Mouse (Mus musculus) lung, postnatal 4 days (tissue): Measurements from ENCODE around the gene Cacng7.
A peak's percentile ranks its signal among the peaks of the same experiment; 100 is the strongest.

ENCODE experiments used
- DNase-seq, 2 experiments: peaks; one replicate each; pipeline ENCODE4 v3.0.0; 2021

Cacng7 gene

DNA sequence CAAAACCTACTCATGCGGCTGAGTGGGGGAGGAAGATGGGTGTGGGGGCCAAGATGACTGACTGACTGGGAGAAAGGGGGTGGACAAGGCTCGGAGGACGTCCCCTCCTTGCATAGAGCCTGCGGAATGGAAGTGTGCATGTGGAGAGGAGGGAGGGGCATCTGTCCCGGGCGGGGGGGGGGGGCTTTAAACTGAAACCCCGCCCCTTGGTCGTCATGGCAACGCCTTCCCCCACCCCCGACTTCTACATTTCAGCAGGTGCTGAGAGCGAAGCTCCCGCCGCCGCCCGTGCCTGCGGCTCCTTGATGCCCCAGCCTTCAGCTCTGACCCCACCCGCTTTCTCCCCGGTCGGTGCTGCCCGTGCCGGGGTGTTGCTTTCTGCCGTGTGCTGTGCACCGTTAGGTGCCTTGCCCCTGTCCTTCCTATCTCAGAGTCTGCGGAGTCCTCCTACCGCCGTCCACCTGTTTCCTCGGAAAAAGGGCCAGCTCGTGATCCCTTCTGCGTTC is 29.4 kb upstream of the Cacng7 start:
- peak; percentile 49 to 51 for DNase-seq

DNA sequence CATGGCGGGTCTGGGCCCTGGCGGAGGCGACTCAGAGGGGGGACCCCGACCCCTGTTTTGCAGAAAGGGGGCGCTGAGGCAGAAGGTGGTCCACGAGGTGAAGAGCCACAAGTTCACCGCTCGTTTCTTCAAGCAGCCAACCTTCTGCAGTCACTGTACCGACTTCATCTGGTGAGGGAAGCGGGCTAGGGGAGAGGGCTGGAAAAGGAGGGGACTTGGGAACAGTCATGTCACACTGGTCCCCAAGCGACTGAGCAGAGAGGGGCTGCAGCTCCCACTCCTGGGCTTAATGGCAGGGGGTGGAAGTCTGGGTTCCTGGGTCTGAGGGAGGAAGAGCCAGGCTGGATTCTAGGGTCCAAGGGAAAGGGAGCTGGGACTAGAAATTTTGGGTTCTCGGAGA is 29.0 kb upstream of the Cacng7 start:
- DNase-seq, result no peak

DNA sequence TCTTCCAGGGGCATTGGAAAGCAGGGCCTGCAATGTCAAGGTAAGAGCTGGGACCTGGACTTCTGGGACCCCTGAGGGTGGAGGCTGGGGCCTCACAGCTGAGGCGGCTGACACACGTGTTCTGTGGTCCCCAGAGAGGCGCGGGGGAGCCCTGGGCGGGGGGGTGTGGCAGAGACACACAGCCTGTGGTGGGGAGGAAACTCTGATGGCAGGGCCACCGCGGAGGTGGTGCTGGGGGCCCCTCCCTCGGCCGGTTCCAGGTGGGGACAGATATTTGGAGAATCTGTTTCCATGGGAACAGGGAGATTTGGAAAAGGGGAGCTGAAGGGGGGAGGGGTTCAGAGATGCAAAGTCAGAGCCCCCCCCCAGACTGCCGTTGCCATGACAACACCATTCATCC is 28.5 kb upstream of the Cacng7 start:
- peak in 1 of 2 experiments; percentile 42 for DNase-seq

DNA sequence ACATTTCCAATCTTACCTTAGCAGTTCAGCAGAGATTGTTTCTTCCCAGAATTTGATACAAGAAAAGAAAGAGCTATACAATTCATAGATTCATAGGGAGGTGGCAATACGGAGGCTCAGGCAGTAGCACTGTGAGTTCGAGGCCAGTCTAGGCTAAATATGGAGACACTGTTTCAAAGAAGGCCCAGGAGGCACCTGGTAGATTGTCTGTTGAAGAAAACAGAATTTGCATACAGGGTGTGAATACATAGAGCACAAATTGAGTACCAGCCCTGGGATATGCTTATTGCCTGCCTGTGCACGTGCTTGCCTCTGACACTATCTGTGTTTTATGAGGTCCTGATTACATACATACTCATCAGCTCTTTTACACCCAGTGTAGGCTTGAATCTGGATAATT is 26.4 kb upstream of the Cacng7 start:
- no peak for DNase-seq

DNA sequence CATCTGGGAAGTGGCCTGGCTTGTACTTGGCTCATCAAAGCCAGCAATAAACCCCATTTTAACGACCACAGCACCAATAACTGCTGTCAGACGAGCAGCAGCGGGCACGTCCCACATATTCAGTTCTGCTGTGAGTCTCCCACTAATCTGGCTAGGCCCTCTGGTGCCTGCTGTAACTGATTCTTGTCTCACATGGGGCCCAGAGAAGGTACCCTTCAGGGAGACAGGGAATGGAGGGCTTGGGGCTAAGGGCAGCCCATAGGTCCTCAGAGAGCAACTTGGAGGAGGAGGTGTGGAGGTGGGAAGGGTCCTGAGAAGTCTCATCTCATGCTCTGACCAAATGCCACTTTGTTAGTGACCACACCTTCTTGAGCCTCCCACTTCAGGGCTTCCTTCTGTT is 24.1 kb upstream of the Cacng7 start:
- DNase-seq, result no peak

DNA sequence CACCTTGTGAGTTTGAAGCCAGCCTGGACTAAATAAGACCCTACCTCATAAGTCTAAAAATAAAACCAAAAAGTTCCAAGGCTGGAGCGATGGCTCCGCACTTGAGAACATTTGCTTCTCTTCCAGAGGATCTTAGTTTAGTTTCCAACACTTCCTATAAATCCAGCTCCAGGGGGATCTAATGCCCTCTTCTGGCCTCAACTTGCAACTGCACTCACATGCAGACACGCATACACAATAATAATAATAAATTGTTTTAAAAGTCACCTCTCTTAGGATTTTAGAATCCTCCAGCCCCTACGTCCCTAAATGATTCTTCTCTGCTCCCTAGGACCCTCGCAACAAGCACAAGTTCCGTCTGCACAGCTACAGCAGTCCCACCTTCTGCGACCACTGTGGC is 22.5 kb upstream of the Cacng7 start:
- no peak for DNase-seq

DNA sequence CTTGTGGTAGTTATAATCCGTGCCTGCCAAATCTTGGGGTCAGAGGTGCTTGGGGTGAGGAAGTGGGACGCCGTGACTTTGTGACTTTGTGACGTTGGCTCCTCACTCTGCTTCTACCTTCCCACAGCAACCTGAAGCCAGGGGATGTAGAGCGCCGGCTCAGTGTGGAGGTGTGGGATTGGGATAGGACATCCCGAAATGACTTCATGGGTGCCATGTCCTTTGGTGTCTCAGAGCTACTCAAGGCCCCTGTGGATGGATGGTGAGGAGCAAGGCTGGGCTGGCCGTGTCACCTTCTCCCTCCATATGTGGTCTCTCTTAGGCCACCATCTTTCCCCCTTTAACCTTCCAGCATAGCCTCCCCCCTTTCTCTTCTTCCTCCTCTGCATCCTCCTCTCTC is 19.2 kb upstream of the Cacng7 start:
- DNase-seq, result no peak

DNA sequence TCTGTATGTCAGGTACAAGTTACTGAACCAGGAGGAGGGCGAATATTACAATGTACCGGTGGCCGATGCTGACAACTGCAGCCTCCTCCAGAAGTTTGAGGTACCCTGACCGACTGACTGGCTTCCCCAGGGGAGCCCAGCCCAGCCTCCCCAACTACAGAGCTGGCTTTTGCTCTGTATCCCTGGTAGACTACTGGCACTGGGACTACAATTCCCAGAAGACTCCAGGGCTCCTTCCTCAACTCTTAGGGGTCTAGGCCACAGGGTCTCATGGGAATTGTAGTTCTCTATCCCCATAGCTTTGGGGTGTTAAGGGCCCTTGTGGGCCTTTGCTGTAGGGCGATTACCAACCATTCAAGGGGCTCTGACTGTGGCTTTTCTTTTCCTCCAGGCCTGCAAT is 18.6 kb upstream of the Cacng7 start:
- DNase-seq, result no peak

DNA sequence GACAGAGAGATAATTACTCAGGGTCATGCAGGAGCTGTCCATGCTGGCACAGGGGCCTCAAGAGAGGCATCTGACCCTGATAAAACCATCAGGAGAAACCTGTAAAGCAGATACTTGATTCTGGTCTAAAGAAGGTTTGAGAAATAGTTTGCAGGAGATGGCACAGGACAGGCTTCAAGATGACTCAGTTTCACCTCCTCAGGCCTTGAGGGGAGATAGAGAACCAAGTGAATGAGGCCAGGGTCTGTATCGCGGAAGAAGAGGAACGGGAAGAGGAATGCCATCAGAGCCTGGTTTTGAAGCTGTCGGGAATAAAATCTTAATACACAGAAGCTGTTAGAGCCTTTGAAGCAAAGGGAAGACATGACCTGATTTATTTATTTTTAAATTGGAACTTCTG is 15.1 kb upstream of the Cacng7 start:
- no peak for DNase-seq

DNA sequence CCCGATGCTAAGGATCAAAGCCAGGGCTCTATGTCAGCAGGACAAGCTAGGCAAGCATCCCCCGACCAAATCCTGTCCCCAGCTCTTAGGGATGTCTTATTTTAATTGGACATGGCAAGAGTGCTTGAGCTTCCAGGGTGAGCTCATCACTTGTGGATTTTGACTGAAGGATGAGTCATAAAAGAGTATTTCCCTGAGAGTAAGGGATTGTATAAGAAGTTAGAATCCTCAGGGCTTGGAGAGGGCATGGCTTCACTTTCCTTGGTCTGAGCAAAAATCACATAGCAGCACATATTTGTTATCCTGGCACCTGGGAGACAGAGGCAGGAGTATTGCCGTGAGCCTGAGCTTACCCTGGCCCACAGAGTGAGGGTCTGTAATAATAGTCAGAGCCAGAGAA is 11.9 kb upstream of the Cacng7 start:
- DNase-seq, result no peak

DNA sequence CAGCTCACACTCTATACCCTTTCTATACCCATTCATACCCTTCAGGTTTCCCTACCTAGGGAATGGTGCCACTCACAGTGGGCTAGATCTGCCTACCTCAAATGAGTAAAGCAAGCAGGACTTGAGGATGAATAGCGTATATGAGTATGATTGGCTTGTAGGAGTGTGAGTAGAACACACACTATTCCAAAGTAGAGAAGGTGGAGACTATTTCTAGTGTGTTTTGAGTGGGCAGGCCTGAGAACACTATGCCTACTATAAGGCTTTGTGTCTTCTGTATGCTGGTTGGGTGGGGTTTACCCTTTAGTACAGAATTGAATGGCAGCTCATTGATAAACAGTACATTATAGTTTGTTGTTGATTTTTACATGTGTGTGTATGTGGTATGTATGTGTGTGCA is 8.9 kb upstream of the Cacng7 start:
- DNase-seq, result no peak

DNA sequence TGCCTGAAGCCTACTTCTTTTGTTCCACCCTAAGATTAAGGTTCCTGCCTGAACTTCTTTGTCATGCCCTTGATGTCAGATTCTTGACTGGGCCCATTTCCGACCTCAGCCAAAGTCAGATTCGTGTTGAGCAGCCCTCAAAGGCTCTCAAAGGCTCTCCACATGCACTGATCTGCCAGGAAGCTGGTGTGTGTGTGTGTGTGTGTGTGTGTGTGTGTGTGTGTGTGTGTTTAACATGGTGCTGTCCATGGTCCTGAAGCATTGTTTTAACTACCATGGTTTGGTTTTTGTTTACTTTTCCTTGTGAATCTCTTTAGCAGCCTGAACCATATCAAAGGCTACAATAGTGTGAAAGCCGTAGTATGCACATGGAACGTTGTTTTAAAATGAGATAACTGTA is 4.8 kb upstream of the Cacng7 start:
- no peak for DNase-seq

DNA sequence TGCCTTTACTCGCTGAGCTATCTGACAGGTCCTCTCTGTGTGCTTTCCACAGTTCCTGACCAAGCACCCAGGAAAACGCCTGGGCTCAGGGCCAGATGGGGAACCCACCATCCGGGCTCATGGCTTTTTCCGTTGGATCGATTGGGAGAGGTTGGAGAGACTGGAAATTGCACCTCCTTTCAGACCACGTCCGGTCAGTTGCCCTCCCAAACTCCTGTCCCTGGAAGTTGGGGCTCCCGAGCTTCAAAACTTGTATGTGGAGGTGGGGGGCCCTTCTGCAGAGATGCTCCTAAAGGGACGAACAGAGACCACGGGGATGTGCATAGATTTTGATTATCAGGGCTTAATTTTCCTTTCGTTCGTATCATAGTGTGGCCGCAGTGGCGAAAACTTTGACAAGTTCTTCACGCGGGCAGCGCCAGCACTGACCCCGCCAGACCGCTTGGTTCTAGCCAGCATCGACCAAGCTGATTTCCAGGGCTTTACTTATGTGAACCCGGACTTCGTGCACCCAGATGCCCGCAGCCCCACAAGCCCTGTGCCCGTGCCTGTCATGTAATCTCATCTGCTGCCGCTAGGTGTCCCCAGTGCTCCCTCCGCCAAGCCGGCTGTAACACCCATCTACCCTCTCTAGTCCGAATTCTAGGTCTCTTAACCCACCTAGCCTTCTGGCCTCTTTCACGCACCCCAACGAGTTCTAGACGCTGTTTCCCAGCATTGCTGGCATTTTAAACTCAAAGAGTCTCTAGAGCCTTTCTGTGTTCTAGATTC is 2.8 kb upstream of the Cacng7 start:
- peak; percentile 76 to 81 for DNase-seq

DNA sequence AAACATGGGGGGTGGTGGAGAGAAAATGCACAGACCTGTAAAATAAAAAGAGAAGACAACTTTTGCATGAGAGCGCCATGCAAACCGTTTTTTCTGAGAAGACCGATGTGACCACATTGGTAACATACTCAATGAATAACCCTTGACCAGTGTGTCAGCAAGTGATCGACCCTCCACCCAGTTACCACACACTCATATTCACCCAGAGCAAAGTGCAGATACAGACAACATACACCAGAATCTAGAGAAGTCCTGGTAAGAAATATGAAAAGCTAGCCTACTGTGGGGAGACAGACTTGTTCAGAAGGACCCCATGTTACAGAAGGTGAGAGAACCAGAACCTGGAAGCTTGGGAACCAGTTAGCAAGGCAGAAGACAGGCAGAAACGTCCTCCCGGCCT is 1.6 kb upstream of the Cacng7 start:
- no peak for DNase-seq

DNA sequence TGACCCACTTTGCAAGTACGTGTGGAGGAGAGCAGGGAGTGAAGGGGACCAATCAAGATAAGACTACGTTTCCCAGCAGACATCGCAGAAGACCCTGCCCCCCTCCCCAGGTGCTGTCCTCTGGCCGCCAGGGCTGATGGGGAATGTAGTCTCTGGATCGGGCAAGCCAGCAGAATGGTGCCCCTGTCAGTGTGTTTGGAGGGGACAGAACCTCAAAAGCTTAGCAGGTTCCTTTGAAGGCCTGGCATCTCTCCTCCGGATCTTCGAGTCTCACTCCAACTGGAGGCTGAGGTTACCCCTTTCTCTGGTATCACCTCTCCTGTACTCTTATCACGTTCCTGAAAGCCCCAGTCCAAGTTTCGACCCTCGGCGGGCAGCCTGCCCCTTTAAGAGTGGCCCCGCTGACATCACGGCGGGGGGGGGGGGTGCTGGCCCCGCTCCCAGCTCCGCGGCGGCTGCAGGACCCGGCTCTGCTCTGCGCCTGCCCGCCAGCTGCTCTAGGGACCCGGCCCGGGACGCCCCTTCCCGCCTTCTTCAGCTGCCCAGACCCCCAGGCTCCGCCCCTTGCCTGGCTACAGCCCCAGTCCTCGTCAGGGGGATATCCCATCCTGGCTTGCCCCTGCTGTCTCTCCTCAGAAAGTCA is 1.1 kb upstream of the Cacng7 start:
- DNase-seq, result peak; percentile 69 to 84

DNA sequence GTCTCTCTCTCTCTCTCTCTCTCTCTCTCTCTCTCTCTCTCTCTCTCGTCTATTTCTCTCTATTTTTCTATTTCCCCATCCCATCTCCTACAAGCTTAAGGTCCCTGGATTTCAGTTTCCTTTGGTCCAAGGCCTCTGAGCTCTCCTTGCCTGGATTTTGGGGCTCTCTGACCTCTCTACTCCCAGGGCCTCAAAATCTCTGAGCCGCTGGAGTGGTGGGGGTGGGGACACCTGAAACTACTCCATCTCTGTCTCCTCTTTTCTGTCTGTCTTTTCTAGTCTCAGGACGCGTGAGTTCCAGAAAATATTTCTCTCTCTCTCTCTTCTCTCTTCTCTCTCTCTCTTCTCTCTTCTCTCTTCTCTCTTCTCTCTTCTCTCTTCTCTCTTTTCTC is 535 bp upstream of the Cacng7 start:
- DNase-seq, result no peak

DNA sequence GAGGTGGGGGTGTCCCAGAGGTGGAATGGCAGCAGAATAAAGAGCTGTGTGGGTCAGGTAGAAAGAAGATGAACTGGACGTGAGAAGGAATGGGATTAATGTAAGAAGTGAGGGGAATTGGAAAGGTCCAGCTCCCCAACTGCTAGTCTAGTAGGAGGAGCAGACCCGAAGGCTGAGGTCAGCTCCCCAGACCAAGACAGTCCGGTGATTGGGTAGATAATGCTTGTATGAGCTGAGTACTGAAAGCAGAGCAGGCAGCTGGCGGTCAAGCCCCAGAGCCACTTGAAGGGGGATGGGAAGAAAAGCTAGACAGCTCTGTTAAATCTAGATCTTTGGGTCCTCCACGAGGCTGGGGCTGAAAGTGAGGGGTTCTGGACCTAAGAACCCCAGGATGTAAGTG is 787 bp downstream of the Cacng7 start:
- DNase-seq, result no peak

DNA sequence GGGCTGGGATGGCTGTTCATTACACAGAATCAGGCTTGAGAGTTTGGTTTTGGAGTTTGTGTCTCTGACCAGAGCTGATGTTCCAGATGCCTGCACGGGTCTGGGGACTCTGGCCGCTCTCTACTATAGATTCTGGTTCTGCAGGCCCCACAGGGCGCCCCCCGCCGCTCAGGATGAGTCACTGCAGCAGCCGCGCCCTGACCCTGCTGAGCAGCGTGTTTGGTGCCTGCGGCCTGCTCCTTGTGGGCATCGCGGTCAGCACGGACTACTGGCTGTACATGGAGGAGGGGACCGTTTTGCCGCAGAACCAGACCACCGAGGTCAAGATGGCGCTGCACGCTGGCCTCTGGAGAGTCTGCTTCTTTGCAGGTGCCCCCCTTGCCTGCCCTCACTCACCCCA is 3.7 kb downstream of the Cacng7 start:
- no peak for DNase-seq

DNA sequence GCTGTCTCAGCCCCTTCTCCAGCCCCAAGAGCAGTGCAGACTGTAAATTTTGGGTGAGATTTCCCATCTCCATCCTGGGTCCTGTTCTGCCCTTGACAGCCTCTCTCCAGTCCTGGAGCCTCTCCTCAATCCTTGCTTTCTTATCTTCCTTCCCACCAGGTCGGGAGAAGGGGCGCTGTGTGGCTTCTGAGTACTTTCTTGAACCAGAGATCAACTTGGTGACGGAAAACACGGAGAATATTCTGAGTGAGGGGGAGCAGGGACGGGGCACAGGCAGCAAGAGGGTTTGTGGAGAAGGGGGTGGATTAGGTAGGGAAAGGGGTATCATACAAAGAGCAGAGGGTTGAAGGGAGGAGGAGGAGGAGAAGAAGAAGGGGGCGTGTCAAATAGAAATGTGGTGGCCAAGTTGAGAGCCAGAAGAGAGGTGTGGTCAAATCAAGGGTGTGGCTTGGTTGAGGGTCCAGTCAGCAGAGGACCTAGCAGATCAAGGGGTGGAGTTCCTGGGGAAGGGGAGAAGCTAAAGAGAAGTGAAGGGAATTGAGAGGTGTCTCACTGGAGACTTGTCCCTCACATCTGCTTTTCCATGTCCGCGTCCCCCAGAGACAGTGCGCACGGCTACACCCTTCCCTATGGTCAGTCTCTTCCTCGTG is 5.7 kb downstream of the Cacng7 start:
- DNase-seq, result no peak

DNA sequence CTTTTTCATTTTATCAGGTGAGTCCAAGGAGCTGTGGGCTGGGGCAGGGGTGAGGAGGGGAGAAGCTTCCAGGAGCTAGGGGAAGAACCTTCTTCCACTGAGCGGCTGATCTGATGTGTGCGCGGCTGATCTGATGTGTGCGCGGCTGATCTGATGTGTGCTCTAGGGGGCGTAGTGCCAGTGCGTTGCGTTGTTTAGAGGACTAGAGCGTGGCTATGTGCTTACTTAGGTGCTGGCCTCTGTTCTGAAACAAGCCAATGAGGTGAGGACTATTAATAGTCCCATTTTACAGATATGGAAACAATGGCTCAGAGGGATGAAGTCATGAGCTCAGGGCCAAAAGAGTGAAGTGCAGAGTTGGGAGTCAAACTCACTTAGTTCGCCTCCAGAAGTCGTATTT is 6.3 kb downstream of the Cacng7 start:
- DNase-seq, result no peak

DNA sequence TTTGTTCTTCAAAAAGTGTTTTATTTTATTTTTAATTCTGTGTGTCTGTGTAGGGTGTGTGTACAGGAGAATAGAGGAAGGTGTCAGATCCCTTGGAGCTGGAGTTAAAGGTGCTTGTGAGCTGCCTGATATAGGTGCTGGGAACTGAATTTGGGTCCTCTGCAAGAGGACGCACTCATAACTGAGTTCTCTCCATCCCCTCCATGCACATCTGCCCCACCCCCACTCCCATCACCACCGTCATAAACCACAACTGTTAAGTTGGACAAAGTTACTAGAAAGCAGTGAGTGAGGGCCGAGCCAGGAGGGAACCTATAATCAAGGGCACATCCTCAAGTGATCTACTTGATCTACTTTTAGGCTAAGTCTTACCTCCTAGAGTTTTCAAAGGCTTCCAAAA is 11.1 kb downstream of the Cacng7 start:
- DNase-seq, result no peak

DNA sequence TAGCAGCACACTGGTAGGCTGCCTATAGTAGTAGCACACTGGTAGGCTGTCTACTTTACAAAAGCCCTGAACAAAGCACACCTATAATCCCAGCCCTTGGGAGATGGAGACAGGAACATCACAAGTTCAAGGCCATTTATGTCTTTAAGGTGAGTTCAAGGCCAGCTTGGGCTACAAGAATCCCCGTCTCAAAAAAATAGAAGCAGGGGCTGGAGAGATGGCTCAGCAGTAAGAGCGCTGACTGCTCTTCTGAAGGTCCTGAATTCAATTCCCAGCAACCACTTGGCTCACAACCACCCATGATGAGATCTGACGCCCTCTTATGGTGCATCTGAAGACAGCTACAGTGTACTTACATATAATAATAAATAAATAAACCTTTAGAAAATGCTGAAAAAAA is 12.5 kb downstream of the Cacng7 start:
- no peak for DNase-seq

DNA sequence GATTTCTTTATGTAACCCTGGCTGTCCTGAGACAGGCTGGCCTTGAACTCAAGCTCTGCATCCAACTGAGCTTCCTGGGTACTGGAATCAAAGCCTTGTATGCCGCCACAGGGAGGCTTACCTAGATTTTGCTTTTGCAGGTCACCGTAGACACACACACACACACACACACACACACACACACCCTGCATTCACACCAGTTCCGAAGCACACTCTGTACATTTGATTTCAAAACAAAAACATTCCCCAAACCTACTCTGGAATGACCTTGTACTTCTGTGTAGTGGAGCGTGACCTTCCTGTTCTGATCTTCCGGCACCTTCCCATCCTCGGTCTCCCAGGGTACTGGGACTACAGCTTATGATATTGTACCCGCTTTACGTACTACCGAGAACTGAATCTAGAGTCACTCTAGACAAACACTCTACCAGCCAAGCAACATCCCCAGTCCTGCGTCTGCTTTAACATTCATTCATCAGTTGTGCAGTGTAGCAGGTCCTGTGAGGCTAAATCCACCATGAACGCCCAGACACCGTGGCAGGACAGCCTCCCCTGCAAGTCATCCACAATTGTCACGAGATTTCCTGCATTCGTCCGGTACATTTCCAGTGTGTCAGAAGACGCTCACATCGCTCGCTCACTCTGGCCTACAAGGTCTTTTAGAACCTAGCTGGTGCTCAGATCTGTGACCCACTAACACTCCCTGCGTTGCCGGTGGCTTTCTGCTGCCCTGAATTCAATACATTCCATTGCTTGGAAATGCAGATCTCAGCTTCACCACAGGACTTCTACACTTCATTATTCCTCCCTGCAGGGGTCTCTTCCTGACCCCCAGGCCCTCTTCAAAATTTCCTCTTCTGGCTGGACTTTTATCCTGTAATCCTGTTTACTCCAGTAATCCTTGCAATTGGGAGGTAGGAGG is 14.9 kb downstream of the Cacng7 start:
- DNase-seq, result no peak
